32 mouse cellular contexts compared by ENCODE assay signal in genomic region chr1:136959491-136959890, GRCm38 (mm10). TPM values are rescaled to one million over a fixed set of nuclear protein-coding genes. Genes with fewer than 3 reads are reported as not detected.
A peak's percentile ranks its signal among the peaks of the same experiment; 100 is the strongest.
DNase-seq lines count a peak whose midpoint lies in the region; ATAC-seq and TF ChIP-seq lines count a peak whose summit lies in the region.
"Had no signal": no experiment of that assay in that cellular context is flagged by ENCODE, and none has a peak within 500 bp of the region (broad histone marks: within the 10 kb centered on the region; RNA-seq: fewer than 3 reads in every experiment).

No protein-coding gene starts in this region.

- no peaks in the 10 kb centered on the region for H3K9me3 ChIP-seq in erythroblast, embryonic 14.5 days (ENCODE audit: control insufficient read depth, low read length)
- no peaks in the 10 kb centered on the region for H3K9me3 ChIP-seq in intestine, embryonic 16.5 days (ENCODE audit: control insufficient read depth, low read length)
- H3K9me3 ChIP-seq in liver, embryonic 14.5 days (ENCODE audit: control insufficient read depth, low read length): no peaks in the 10 kb centered on the region
- no peaks in the 10 kb centered on the region for H3K9me3 ChIP-seq in stomach, embryonic 15.5 days
- H3K9me3 ChIP-seq in hindbrain, postnatal 0 days (ENCODE audit: low read length): no peaks in the 10 kb centered on the region
- H3K9me3 ChIP-seq: embryonic facial prominence, embryonic 12.5 days; heart, embryonic 10.5 days; heart, embryonic 15.5 days; hindbrain, embryonic 12.5 days; limb, embryonic 13.5 days; lung, embryonic 15.5 days; midbrain, embryonic 12.5 days; neural tube, embryonic 13.5 days had no signal

- 64% methylated on average over 1 of the region's 1 CpGs for WGBS in intestine, embryonic 16.5 days
- 41% methylated on average over 1 of the region's 1 CpGs for WGBS in liver, embryonic 14.5 days (ENCODE audit: insufficient replicate concordance)
- WGBS in stomach, embryonic 15.5 days: 60% methylated on average over 1 of the region's 1 CpGs
- WGBS in hindbrain, postnatal 0 days: 73% methylated on average over 1 of the region's 1 CpGs

- peak overlapping the region; percentile 57 for H3K9ac ChIP-seq in intestine, embryonic 16.5 days (ENCODE audit: low read depth, low read length)
- no peak overlapping the region for H3K9ac ChIP-seq in liver, embryonic 14.5 days (replicated peaks)
- H3K9ac ChIP-seq in stomach, embryonic 15.5 days: no peak overlapping the region
- no peak overlapping the region for H3K9ac ChIP-seq in hindbrain, postnatal 0 days (replicated peaks; ENCODE audit: low read length)
- H3K9ac ChIP-seq: embryonic facial prominence, embryonic 12.5 days; heart, embryonic 15.5 days; hindbrain, embryonic 12.5 days; limb, embryonic 13.5 days; lung, embryonic 15.5 days; midbrain, embryonic 12.5 days; neural tube, embryonic 13.5 days had no signal

- peak overlapping the region; percentile 24 for H3K4me3 ChIP-seq in erythroblast, embryonic 14.5 days (replicated peaks)
- H3K4me3 ChIP-seq in intestine, embryonic 16.5 days (ENCODE audit: low read length): peak overlapping the region; percentile 41
- H3K4me3 ChIP-seq in liver, embryonic 14.5 days (ENCODE audit: insufficient read depth in 1 of 2, low read depth in 2 of 2, low read length in 2 of 2): peak overlapping the region; percentile 9 to 36; a peak in 2 of 4 replicates
- peak overlapping the region; percentile 20; the same call in 1 of the 2 replicates for H3K4me3 ChIP-seq in stomach, embryonic 15.5 days (replicated peaks)
- no peak overlapping the region for H3K4me3 ChIP-seq in hindbrain, postnatal 0 days (ENCODE audit: low read length)
- H3K4me3 ChIP-seq: embryonic facial prominence, embryonic 12.5 days; heart, embryonic 10.5 days; heart, embryonic 15.5 days; hindbrain, embryonic 12.5 days; layer of hippocampus, adult 2 months; limb, embryonic 13.5 days; lung, embryonic 15.5 days; midbrain, embryonic 12.5 days; neural tube, embryonic 13.5 days had no signal

- H3K27me3 ChIP-seq in erythroblast, embryonic 14.5 days (ENCODE audit: control insufficient read depth): peaks cover 26% of the 10 kb centered on the region
- H3K27me3 ChIP-seq in intestine, embryonic 16.5 days (replicated peaks; ENCODE audit: control insufficient read depth, insufficient read depth, low read length): no peaks in the 10 kb centered on the region
- peaks cover under 1% of the 10 kb centered on the region; the same call in 1 of the 2 replicates for H3K27me3 ChIP-seq in liver, embryonic 14.5 days (ENCODE audit: control insufficient read depth, insufficient read depth, low read length)
- peaks cover 14% of the 10 kb centered on the region for H3K27me3 ChIP-seq in stomach, embryonic 15.5 days (replicated peaks)
- peaks cover 21% of the 10 kb centered on the region for H3K27me3 ChIP-seq in hindbrain, postnatal 0 days (ENCODE audit: insufficient read depth, low read length)
- H3K27me3 ChIP-seq: CH12.LX had no signal

- no peak for DNase-seq in liver, embryonic 14.5 days (ENCODE audit: low read depth in 3 of 3, low spot score in 3 of 3)
- no peak for DNase-seq in hindbrain, postnatal 0 days (ENCODE audit: low spot score)
- no peak for DNase-seq in embryo, embryonic 10.5 days (ENCODE audit: low spot score)
- DNase-seq: adrenal gland, adult 2 months; cerebellum, adult 8-10 months; cerebellum, postnatal 25 days; embryo, embryonic 11 days; gastrocnemius, postnatal 14 days; heart, postnatal 36 days; kidney, adult 2 months; kidney, postnatal 36 days; thymus, adult 2 months; thymus, postnatal 36 days had no signal

- no peak for ATAC-seq in erythroblast, adult 5-6 weeks (replicated peaks; ENCODE audit: low FRiP score, poor library complexity, severe bottlenecking)
- no peak for ATAC-seq in intestine, embryonic 16.5 days
- no peak for ATAC-seq in liver, embryonic 14.5 days (ENCODE audit: insufficient read depth)
- ATAC-seq in stomach, embryonic 15.5 days (ENCODE audit: insufficient read depth, low FRiP score, low read depth): no peak
- ATAC-seq in megakaryocyte progenitor cell, adult 5-6 weeks (replicated peaks; ENCODE audit: poor library complexity): no peak
- no peak for ATAC-seq in hindbrain, postnatal 0 days
- ATAC-seq: activated CD4-positive, CD25-positive, alpha-beta regulatory T cell, adult 4 months had no signal

- peak overlapping the region; percentile 85 for H3K27ac ChIP-seq in intestine, embryonic 16.5 days (ENCODE audit: low read length)
- H3K27ac ChIP-seq in liver, embryonic 14.5 days: no peak overlapping the region
- H3K27ac ChIP-seq in stomach, embryonic 15.5 days: no peak overlapping the region
- no peak overlapping the region for H3K27ac ChIP-seq in hindbrain, postnatal 0 days
- H3K27ac ChIP-seq: embryonic facial prominence, embryonic 12.5 days; heart, embryonic 10.5 days; heart, embryonic 15.5 days; hindbrain, embryonic 12.5 days; layer of hippocampus, adult 2 months; limb, embryonic 13.5 days; lung, embryonic 15.5 days; midbrain, embryonic 12.5 days; neural tube, embryonic 13.5 days had no signal

- TF ChIP-seq CTCF in liver, embryonic 14.5 days (IDR thresholded peaks at IDR 0.05; ENCODE audit: low read depth): no peak
- TF ChIP-seq CTCF in hindbrain, postnatal 0 days (IDR thresholded peaks at IDR 0.05; ENCODE audit: low read depth): no peak

- no peak for TF ChIP-seq EP300 in liver, embryonic 14.5 days (IDR thresholded peaks at IDR 0.05; ENCODE audit: low read depth)

- no peaks in the 10 kb centered on the region for H3K4me1 ChIP-seq in erythroblast, embryonic 14.5 days (ENCODE audit: control insufficient read depth)
- H3K4me1 ChIP-seq in intestine, embryonic 16.5 days (ENCODE audit: control insufficient read depth, insufficient read depth, low read length): no peaks in the 10 kb centered on the region
- H3K4me1 ChIP-seq in liver, embryonic 14.5 days (replicated peaks; ENCODE audit: control insufficient read depth in 2 of 2, insufficient read depth in 2 of 2, low read length in 1 of 2): 0 out of 4 replicates have a peak, but pooled peaks cover 0 to 1% of the 10 kb centered on the region in 2 experiments
- H3K4me1 ChIP-seq in stomach, embryonic 15.5 days: no peaks in the 10 kb centered on the region
- no peaks in the 10 kb centered on the region for H3K4me1 ChIP-seq in hindbrain, postnatal 0 days (ENCODE audit: insufficient read depth, low read length)

- peak overlapping the region; percentile 53 for H3K4me2 ChIP-seq in intestine, embryonic 16.5 days (ENCODE audit: low read depth, low read length)
- peak overlapping the region; percentile 27 for H3K4me2 ChIP-seq in liver, embryonic 14.5 days (ENCODE audit: low read depth)
- no peak overlapping the region for H3K4me2 ChIP-seq in stomach, embryonic 15.5 days
- H3K4me2 ChIP-seq in hindbrain, postnatal 0 days (ENCODE audit: low read depth, low read length): no peak overlapping the region
- H3K4me2 ChIP-seq: heart, embryonic 15.5 days; limb, embryonic 13.5 days; lung, embryonic 15.5 days; midbrain, embryonic 12.5 days; neural tube, embryonic 13.5 days had no signal

- no peaks in the 10 kb centered on the region for H3K36me3 ChIP-seq in erythroblast, embryonic 14.5 days (ENCODE audit: control insufficient read depth)
- no peaks in the 10 kb centered on the region for H3K36me3 ChIP-seq in intestine, embryonic 16.5 days (ENCODE audit: control insufficient read depth, insufficient read depth, low read length)
- no peaks in the 10 kb centered on the region for H3K36me3 ChIP-seq in liver, embryonic 14.5 days (replicated peaks; ENCODE audit: control insufficient read depth, insufficient read depth, low read depth)
- no peaks in the 10 kb centered on the region for H3K36me3 ChIP-seq in stomach, embryonic 15.5 days
- H3K36me3 ChIP-seq in hindbrain, postnatal 0 days (ENCODE audit: insufficient read depth, low read length): no peaks in the 10 kb centered on the region
- H3K36me3 ChIP-seq: embryonic facial prominence, embryonic 12.5 days; heart, embryonic 10.5 days; heart, embryonic 15.5 days; hindbrain, embryonic 12.5 days; limb, embryonic 13.5 days; lung, embryonic 15.5 days; midbrain, embryonic 12.5 days; neural tube, embryonic 13.5 days had no signal

RNA-seq across cellular contexts. Expression of gene Nr5a2, which starts 0.8 kb away (rescaled TPM):
- 0.06 TPM in 1 of 2 replicates, not detected in the other for polyA plus RNA-seq in erythroblast, embryonic 14.5 days (2012)
- not detected in 2 replicates for total RNA-seq in erythroblast, adult 5-6 weeks (2015; ENCODE audit: low replicate concordance)
- not detected in 2 replicates for total RNA-seq in erythroblast, adult 5-6 weeks (2017; ENCODE audit: low replicate concordance)
- 8.4 and 9.0 TPM in 2 replicates for polyA plus RNA-seq in intestine, embryonic 16.5 days (2015; fragmentation: Nextera tagmentation; extraction: Ambion mirVana)
- 2.5 and 2.8 TPM in 2 replicates for polyA plus RNA-seq in liver, embryonic 14.5 days (2012; rRNA removed)
- 1.4 and 1.5 TPM in 2 replicates for polyA plus RNA-seq in liver, embryonic 14.5 days (2014; fragmentation: Nextera tagmentation; extraction: Ambion mirVana)
- 6.3 and 8.1 TPM in 2 replicates for polyA plus RNA-seq in stomach, embryonic 15.5 days (2015; fragmentation: Nextera tagmentation; extraction: Ambion mirVana)
- total RNA-seq in megakaryocyte progenitor cell, adult 5-6 weeks (2015): not detected in 2 replicates
- total RNA-seq in megakaryocyte progenitor cell, adult 5-6 weeks (2017): not detected in 2 replicates
- 0.68 and 0.84 TPM in 2 replicates for total RNA-seq in hindbrain, postnatal 0 days (2014; rRNA removed)
- 0.31 and 0.32 TPM in 2 replicates for polyA plus RNA-seq in hindbrain, postnatal 0 days (2015; fragmentation: Nextera tagmentation; extraction: Ambion mirVana)
- total RNA-seq: layer of hippocampus, adult 2 months; layer of hippocampus, postnatal 25 days; megakaryocyte, adult 5-6 weeks had no signal
- polyA plus RNA-seq: C2C12 had no signal

Comparison
In these comparisons a context has a peak if more than half of its experiments do, and no peak if none do; other contexts are left out.
1. H3K4me2 ChIP-seq: peak in intestine, embryonic 16.5 days (single experiment) and liver, embryonic 14.5 days (single experiment); none in stomach, embryonic 15.5 days (single experiment) and hindbrain, postnatal 0 days (single experiment).